Mouse (Mus musculus): ENCODE results near the gene Zfyve27. TPM values are rescaled to one million over a fixed set of nuclear protein-coding genes. Genes with fewer than 3 reads are reported as not detected.
A peak's percentile ranks its signal among the peaks of the same experiment; 100 is the strongest.

The Zfyve27 gene
- polyA plus RNA-seq, 1 experiment, result 0.67 TPM

GRCm38 (mm10) chr19:42166130-42166529 lies 2.4 kb downstream of the Zfyve27 start:
- Histone ChIP-seq H3K4me3 (replicated peaks) (peak overlapping the region; percentile 43), H3K27me3 (ENCODE audit: control insufficient read depth) (peaks cover 41% of the 10 kb centered on the region), H3K4me1 (ENCODE audit: control insufficient read depth) (peaks cover 40% of the 10 kb centered on the region), H3K36me3 (ENCODE audit: control insufficient read depth) (no peaks in the 10 kb centered on the region), H3K9me3 (ENCODE audit: control insufficient read depth, low read length) (no peaks in the 10 kb centered on the region)
- TF ChIP-seq TAL1 (IDR thresholded peaks at IDR 0.05; ENCODE audit: low read length), result no peak
- TF ChIP-seq GATA1 (IDR thresholded peaks at IDR 0.05; ENCODE audit: low read length), result no peak

GRCm38 (mm10) chr19:42166766-42167165 lies 3.0 kb downstream of the Zfyve27 start:
- Histone ChIP-seq H3K4me3 (replicated peaks) (no peak overlapping the region), H3K36me3 (ENCODE audit: control insufficient read depth) (no peaks in the 10 kb centered on the region), H3K4me1 (ENCODE audit: control insufficient read depth) (peaks cover 46% of the 10 kb centered on the region), H3K9me3 (ENCODE audit: control insufficient read depth, low read length) (no peaks in the 10 kb centered on the region), H3K27me3 (ENCODE audit: control insufficient read depth) (peaks cover 41% of the 10 kb centered on the region)
- no peak for TF ChIP-seq TAL1 (IDR thresholded peaks at IDR 0.05; ENCODE audit: low read length)
- TF ChIP-seq GATA1 (IDR thresholded peaks at IDR 0.05; ENCODE audit: low read length), result no peak

GRCm38 (mm10) chr19:42167489-42167888 lies 3.7 kb downstream of the Zfyve27 start:
- TF ChIP-seq TAL1 (IDR thresholded peaks at IDR 0.05; ENCODE audit: low read length), result no peak
- TF ChIP-seq GATA1 (IDR thresholded peaks at IDR 0.05; ENCODE audit: low read length), result no peak
- peaks cover 41% of the 10 kb centered on the region for H3K27me3 ChIP-seq (ENCODE audit: control insufficient read depth)
- H3K4me3 ChIP-seq (replicated peaks), result no peak overlapping the region
- H3K9me3 ChIP-seq (ENCODE audit: control insufficient read depth, low read length), result no peaks in the 10 kb centered on the region
- peaks cover 51% of the 10 kb centered on the region for H3K4me1 ChIP-seq (ENCODE audit: control insufficient read depth)
- H3K36me3 ChIP-seq (ENCODE audit: control insufficient read depth), result no peaks in the 10 kb centered on the region

- Histone ChIP-seq H3K27me3 (ENCODE audit: control insufficient read depth) (peaks cover 34% of the 10 kb centered on the region), H3K4me3 (replicated peaks) (peak overlapping the region; percentile 81), H3K9me3 (ENCODE audit: control insufficient read depth, low read length) (no peaks in the 10 kb centered on the region), H3K4me1 (ENCODE audit: control insufficient read depth) (peaks cover 54% of the 10 kb centered on the region), H3K36me3 (ENCODE audit: control insufficient read depth) (peaks cover 6% of the 10 kb centered on the region)
- TF ChIP-seq TAL1 (IDR thresholded peaks at IDR 0.05; ENCODE audit: low read length) (no peak), GATA1 (IDR thresholded peaks at IDR 0.05; ENCODE audit: low read length) (no peak)
Observed at GRCm38 (mm10) chr19:42169322-42169975, 5.7 kb downstream of the Zfyve27 start.

- no peak for TF ChIP-seq GATA1 (IDR thresholded peaks at IDR 0.05; ENCODE audit: low read length)
- no peak for TF ChIP-seq TAL1 (IDR thresholded peaks at IDR 0.05; ENCODE audit: low read length)
- peaks cover 54% of the 10 kb centered on the region for H3K4me1 ChIP-seq (ENCODE audit: control insufficient read depth)
- H3K27me3 ChIP-seq (ENCODE audit: control insufficient read depth), result peaks cover 27% of the 10 kb centered on the region
Observed at GRCm38 (mm10) chr19:42170025-42170969, 6.5 kb downstream of the Zfyve27 start.

GRCm38 (mm10) chr19:42176841-42177240 lies 13.1 kb downstream of the Zfyve27 start:
- Histone ChIP-seq H3K27me3 (ENCODE audit: control insufficient read depth) (no peaks in the 10 kb centered on the region), H3K36me3 (ENCODE audit: control insufficient read depth) (peaks cover 54% of the 10 kb centered on the region), H3K9me3 (ENCODE audit: control insufficient read depth, low read length) (no peaks in the 10 kb centered on the region), H3K4me1 (ENCODE audit: control insufficient read depth) (peaks cover 31% of the 10 kb centered on the region), H3K4me3 (replicated peaks) (no peak overlapping the region)
- no peak for TF ChIP-seq GATA1 (IDR thresholded peaks at IDR 0.05; ENCODE audit: low read length)
- TF ChIP-seq TAL1 (IDR thresholded peaks at IDR 0.05; ENCODE audit: low read length), result no peak

More at GRCm38 (mm10) chr19:42170025-42170969, 6.5 kb downstream of the Zfyve27 start:
- Histone ChIP-seq H3K36me3 (ENCODE audit: control insufficient read depth) (peaks cover 9% of the 10 kb centered on the region), H3K4me3 (replicated peaks) (peak overlapping the region; percentile 81), H3K9me3 (ENCODE audit: control insufficient read depth, low read length) (no peaks in the 10 kb centered on the region)

- Histone ChIP-seq H3K36me3 (ENCODE audit: control insufficient read depth) (peaks cover 59% of the 10 kb centered on the region), H3K27me3 (ENCODE audit: control insufficient read depth) (no peaks in the 10 kb centered on the region), H3K4me1 (ENCODE audit: control insufficient read depth) (peaks cover 27% of the 10 kb centered on the region), H3K4me3 (replicated peaks) (no peak overlapping the region), H3K9me3 (ENCODE audit: control insufficient read depth, low read length) (no peaks in the 10 kb centered on the region)
- TF ChIP-seq TAL1 (IDR thresholded peaks at IDR 0.05; ENCODE audit: low read length) (no peak), GATA1 (IDR thresholded peaks at IDR 0.05; ENCODE audit: low read length) (no peak)
Observed at GRCm38 (mm10) chr19:42177461-42177860, 13.7 kb downstream of the Zfyve27 start.

- H3K4me3 ChIP-seq (replicated peaks), result no peak overlapping the region
- peaks cover 73% of the 10 kb centered on the region for H3K36me3 ChIP-seq (ENCODE audit: control insufficient read depth)
- no peaks in the 10 kb centered on the region for H3K27me3 ChIP-seq (ENCODE audit: control insufficient read depth)
- peaks cover 24% of the 10 kb centered on the region for H3K4me1 ChIP-seq (ENCODE audit: control insufficient read depth)
- TF ChIP-seq TAL1 (IDR thresholded peaks at IDR 0.05; ENCODE audit: low read length) (no peak), GATA1 (IDR thresholded peaks at IDR 0.05; ENCODE audit: low read length) (no peak)
- no peaks in the 10 kb centered on the region for H3K9me3 ChIP-seq (ENCODE audit: control insufficient read depth, low read length)
Observed at GRCm38 (mm10) chr19:42179356-42179755, 15.6 kb downstream of the Zfyve27 start.

GRCm38 (mm10) chr19:42182673-42183072 lies 18.9 kb downstream of the Zfyve27 start:
- no peak for TF ChIP-seq TAL1 (IDR thresholded peaks at IDR 0.05; ENCODE audit: low read length)
- H3K9me3 ChIP-seq (ENCODE audit: control insufficient read depth, low read length), result no peaks in the 10 kb centered on the region
- H3K27me3 ChIP-seq (ENCODE audit: control insufficient read depth), result no peaks in the 10 kb centered on the region
- H3K4me3 ChIP-seq (replicated peaks), result no peak overlapping the region
- H3K4me1 ChIP-seq (ENCODE audit: control insufficient read depth), result peaks cover 3% of the 10 kb centered on the region
- peaks cover 94% of the 10 kb centered on the region for H3K36me3 ChIP-seq (ENCODE audit: control insufficient read depth)

Data from erythroblast, embryonic 14.5 days (primary cell).